8 mouse cellular contexts compared by ENCODE assay signal in genomic region chr7:47050366-47050765, GRCm38 (mm10). TPM values are rescaled to one million over a fixed set of nuclear protein-coding genes. Genes with fewer than 3 reads are reported as not detected.
A peak's percentile ranks its signal among the peaks of the same experiment; 100 is the strongest.
DNase-seq lines count a peak whose midpoint lies in the region; ATAC-seq and TF ChIP-seq lines count a peak whose summit lies in the region.

Gene Tmem86a, plus strand, starts transcription at chr7:47050601.

- peak within 1 kb of the TSS; percentile 87 for H3K4me2 ChIP-seq in forebrain, embryonic 13.5 days
- H3K4me2 ChIP-seq in liver, postnatal 0 days (ENCODE audit: low read depth, low read length): peak within 1 kb of the TSS; percentile 90
- H3K4me2 ChIP-seq in neural tube, embryonic 14.5 days (ENCODE audit: low read depth, low read length): peak within 1 kb of the TSS; percentile 71

- DNase-seq in heart, postnatal 10 days: peak; percentile 96
- DNase-seq in large intestine, adult 2 months (ENCODE audit: low read depth, low spot score): peak; percentile 69
- peak; percentile 93 for DNase-seq in liver, postnatal 0 days
- DNase-seq in testis, postnatal 10 days (ENCODE audit: low spot score): peak; percentile 95

- H3K9ac ChIP-seq in ES-Bruce4 (ENCODE audit: low read depth, poor library complexity, severe bottlenecking): peak within 1 kb of the TSS; percentile 37; the same call in 1 of the 2 replicates
- H3K9ac ChIP-seq in forebrain, embryonic 13.5 days: peak within 1 kb of the TSS; percentile 91
- H3K9ac ChIP-seq in liver, postnatal 0 days (replicated peaks): peak within 1 kb of the TSS; percentile 87
- peak within 1 kb of the TSS; percentile 94 for H3K9ac ChIP-seq in neural tube, embryonic 14.5 days (replicated peaks; ENCODE audit: low read depth, low read length)

- H3K27ac ChIP-seq in ES-Bruce4 (ENCODE audit: insufficient read depth, low read length): no peak within 1 kb of the TSS
- H3K27ac ChIP-seq in forebrain, embryonic 13.5 days: peak within 1 kb of the TSS; percentile 87
- peak within 1 kb of the TSS; percentile 97 for H3K27ac ChIP-seq in liver, postnatal 0 days (ENCODE audit: low read depth)
- peak within 1 kb of the TSS; percentile 96 for H3K27ac ChIP-seq in neural tube, embryonic 14.5 days (ENCODE audit: low read depth, low read length)

- no peaks in the 10 kb centered on the region for H3K4me1 ChIP-seq in ES-Bruce4 (ENCODE audit: control insufficient read depth, insufficient read depth, low read length)
- peaks cover 21% of the 10 kb centered on the region for H3K4me1 ChIP-seq in forebrain, embryonic 13.5 days
- H3K4me1 ChIP-seq in liver, postnatal 0 days (ENCODE audit: insufficient read depth): peaks cover 34% of the 10 kb centered on the region
- H3K4me1 ChIP-seq in neural tube, embryonic 14.5 days (ENCODE audit: control insufficient read depth, insufficient read depth, low read length): peaks cover 17% of the 10 kb centered on the region

- intact Hi-C loops in heart, postnatal 10 days (cut with DNase I): loop anchor here (2.0 kb wide), 1 partner anchor 26 kb away; no protein-coding TSS in a partner anchor

- H3K4me3 ChIP-seq in ES-Bruce4 (ENCODE audit: low read depth, low read length): peak within 1 kb of the TSS; percentile 63
- peak within 1 kb of the TSS; percentile 85 for H3K4me3 ChIP-seq in forebrain, embryonic 13.5 days
- peak within 1 kb of the TSS; percentile 78 for H3K4me3 ChIP-seq in liver, postnatal 0 days (ENCODE audit: low read depth, low read length)
- H3K4me3 ChIP-seq in neural tube, embryonic 14.5 days (ENCODE audit: low read depth, low read length): peak within 1 kb of the TSS; percentile 89

- no peaks in the 10 kb centered on the region for H3K27me3 ChIP-seq in ES-Bruce4 (ENCODE audit: control insufficient read depth, insufficient read depth, low read length, poor library complexity, severe bottlenecking)
- H3K27me3 ChIP-seq in forebrain, embryonic 13.5 days: peaks cover 11% of the 10 kb centered on the region; the same call in 1 of the 2 replicates
- no peaks in the 10 kb centered on the region for H3K27me3 ChIP-seq in liver, postnatal 0 days (ENCODE audit: insufficient read depth, low read length)
- no peaks in the 10 kb centered on the region for H3K27me3 ChIP-seq in neural tube, embryonic 14.5 days (ENCODE audit: control insufficient read depth, insufficient read depth, low read length)

- no peaks in the 10 kb centered on the region for H3K36me3 ChIP-seq in ES-Bruce4 (ENCODE audit: control insufficient read depth, insufficient read depth, low read length, poor library complexity, severe bottlenecking)
- peaks cover 8% of the 10 kb centered on the region for H3K36me3 ChIP-seq in forebrain, embryonic 13.5 days (ENCODE audit: poor library complexity, severe bottlenecking)
- peaks cover 5% of the 10 kb centered on the region for H3K36me3 ChIP-seq in liver, postnatal 0 days (replicated peaks; ENCODE audit: insufficient read depth, low read length)
- H3K36me3 ChIP-seq in neural tube, embryonic 14.5 days (ENCODE audit: control insufficient read depth, insufficient read depth, low read length): no peaks in the 10 kb centered on the region; the same call in 1 of the 2 replicates

- WGBS in forebrain, embryonic 13.5 days: under 1% methylated on average over 33 of the region's 33 CpGs
- under 1% methylated on average over 33 of the region's 33 CpGs for WGBS in large intestine, adult 2 months
- WGBS in liver, postnatal 0 days (ENCODE audit: insufficient replicate concordance): 0% methylated on average over 29 of the region's 33 CpGs
- WGBS in neural tube, embryonic 14.5 days: under 1% methylated on average over 32 of the region's 33 CpGs

- no peaks in the 10 kb centered on the region for H3K9me3 ChIP-seq in ES-Bruce4 (replicated peaks; ENCODE audit: control insufficient read depth, insufficient read depth, low read length, poor library complexity, severe bottlenecking)
- no peaks in the 10 kb centered on the region for H3K9me3 ChIP-seq in forebrain, embryonic 13.5 days (replicated peaks)
- H3K9me3 ChIP-seq in liver, postnatal 0 days (ENCODE audit: low read length): no peaks in the 10 kb centered on the region
- no peaks in the 10 kb centered on the region for H3K9me3 ChIP-seq in neural tube, embryonic 14.5 days (ENCODE audit: control insufficient read depth, low read length)

- ATAC-seq in cerebellum, adult (ENCODE audit: insufficient number of reproducible peaks, low FRiP score, low TSS enrichment): peak; percentile 98
- peak; percentile 100 for ATAC-seq in forebrain, embryonic 13.5 days
- peak; percentile 96 for ATAC-seq in liver, postnatal 0 days
- peak; percentile 100 for ATAC-seq in neural tube, embryonic 14.5 days (ENCODE audit: low read depth)

- TF ChIP-seq POLR2A in ES-Bruce4 (IDR thresholded peaks at IDR 0.05; ENCODE audit: insufficient read depth, low read length): no peak

- TF ChIP-seq CTCF in ES-Bruce4 (IDR thresholded peaks at IDR 0.05; ENCODE audit: low read depth, low read length): no peak
- TF ChIP-seq CTCF in liver, postnatal 0 days (IDR thresholded peaks at IDR 0.05; ENCODE audit: low read depth): no peak

- no peak for TF ChIP-seq EP300 in ES-Bruce4 (IDR thresholded peaks at IDR 0.05; ENCODE audit: insufficient read depth, low read depth, low read length)
- no peak for TF ChIP-seq EP300 in liver, postnatal 0 days (IDR thresholded peaks at IDR 0.05; ENCODE audit: low read depth)

RNA-seq across cellular contexts. Expression of gene Tmem86a, which starts in this region (rescaled TPM):
- polyA plus RNA-seq in ES-Bruce4 (2011; ENCODE audit: insufficient read depth, insufficient read length, low read depth, missing spikeins): 2.0 and 2.8 TPM in 2 replicates
- 19.0 and 20.0 TPM in 2 replicates for polyA plus RNA-seq in forebrain, embryonic 13.5 days (2015; fragmentation: Nextera tagmentation; extraction: Ambion mirVana)
- total RNA-seq in heart, postnatal 10 days (2021): 10 to 100 TPM; 33.8 to 37.3 TPM
- 52.8 and 183 TPM in 2 replicates for polyA plus RNA-seq in large intestine, adult 2 months (2012; rRNA removed)
- polyA plus RNA-seq in liver, postnatal 0 days (2015; fragmentation: Nextera tagmentation; extraction: Ambion mirVana): 35.6 and 42.0 TPM in 2 replicates
- 15.4 and 19.3 TPM in 2 replicates for polyA plus RNA-seq in neural tube, embryonic 14.5 days (2014; fragmentation: Nextera tagmentation; extraction: Ambion mirVana)

Comparison
In these comparisons a context has a peak if more than half of its experiments do, and no peak if none do; other contexts are left out.
1. H3K9ac ChIP-seq: peak in every context shown above with its lines; median percentile 94 in neural tube, embryonic 14.5 days; 91 in forebrain, embryonic 13.5 days; 87 in liver, postnatal 0 days; 37 in ES-Bruce4.